Mouse (Mus musculus): Measurements from ENCODE around the gene Sowahb. TPM values are rescaled to one million over a fixed set of nuclear protein-coding genes. Genes with fewer than 3 reads are reported as not detected.
A peak's percentile ranks its signal among the peaks of the same experiment; 100 is the strongest.

The Sowahb gene
- polyA plus RNA-seq, 1 experiment = 5.3 TPM

DNA sequence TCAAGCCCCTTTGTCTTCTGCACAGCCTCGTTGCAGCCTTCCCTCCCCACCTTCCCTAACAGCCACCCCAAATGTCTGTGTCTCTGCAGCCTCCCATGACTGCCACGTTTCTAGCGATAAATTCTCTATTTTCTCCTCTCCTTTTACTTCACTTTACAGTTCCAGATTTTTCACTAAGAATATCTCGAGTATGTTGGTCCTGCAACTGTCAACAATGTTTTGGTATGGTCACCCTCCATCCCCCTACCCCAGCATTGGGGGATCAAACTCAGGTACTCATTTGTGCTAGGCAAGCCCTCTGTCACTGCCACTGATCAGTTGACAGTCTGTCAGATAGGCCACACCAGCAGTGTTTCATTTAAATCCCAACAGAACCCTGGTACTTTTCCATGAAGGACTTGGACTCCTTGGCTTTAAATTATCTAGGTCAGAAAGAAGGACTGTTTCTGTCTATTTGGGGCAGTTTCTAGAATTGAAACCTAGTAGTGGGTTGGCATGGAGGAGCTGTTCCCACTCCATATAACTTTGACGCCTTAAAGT is 1.6 kb upstream of the Sowahb start:
- H3K27me3 ChIP-seq (ENCODE audit: control insufficient read depth, insufficient read depth, low read length, poor library complexity, severe bottlenecking) = peaks cover 15% of the 10 kb centered on the region; the same call in 1 of the 2 replicates

DNA sequence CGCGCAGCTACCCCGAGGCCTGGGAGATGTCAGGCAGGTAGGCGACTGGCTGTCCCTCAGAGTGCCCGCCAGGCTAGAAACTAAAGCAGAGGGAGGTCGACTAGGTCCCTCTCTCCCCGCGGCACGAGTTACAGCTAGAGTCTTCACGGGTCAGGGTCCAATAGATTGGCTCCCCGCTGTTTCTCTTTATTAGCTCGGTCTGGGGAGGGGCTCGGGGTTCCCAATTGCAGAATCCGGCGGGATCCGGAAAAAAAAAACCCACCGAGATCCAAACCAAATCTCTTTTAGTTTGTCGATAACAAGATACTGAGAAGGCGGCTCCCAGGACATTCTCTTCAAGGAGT is 521 bp upstream of the Sowahb start:
- no peaks in the 10 kb centered on the region for H3K36me3 ChIP-seq (ENCODE audit: control insufficient read depth, insufficient read depth, low read length, poor library complexity, severe bottlenecking)
- H3K4me3 ChIP-seq (ENCODE audit: low read depth, low read length) = peak overlapping the region; percentile 64
- H3K27ac ChIP-seq (ENCODE audit: insufficient read depth, low read length) = no peak overlapping the region
- H3K27me3 ChIP-seq (ENCODE audit: control insufficient read depth, insufficient read depth, low read length, poor library complexity, severe bottlenecking) = peaks cover 15% of the 10 kb centered on the region; the same call in 1 of the 2 replicates
- peak overlapping the region; percentile 39; the same call in 1 of the 2 replicates for H3K9ac ChIP-seq (ENCODE audit: low read depth, poor library complexity, severe bottlenecking)
- no peaks in the 10 kb centered on the region for H3K4me1 ChIP-seq (ENCODE audit: control insufficient read depth, insufficient read depth, low read length)
- no peaks in the 10 kb centered on the region for H3K9me3 ChIP-seq (replicated peaks; ENCODE audit: control insufficient read depth, insufficient read depth, low read length, poor library complexity, severe bottlenecking)
- no peak for TF ChIP-seq EP300 (IDR thresholded peaks at IDR 0.05; ENCODE audit: insufficient read depth, low read depth, low read length)
- no peak for TF ChIP-seq POLR2A (IDR thresholded peaks at IDR 0.05; ENCODE audit: insufficient read depth, low read length)
- TF ChIP-seq CTCF (IDR thresholded peaks at IDR 0.05; ENCODE audit: low read depth, low read length) = no peak

More for the DNA sequence above, 1.6 kb upstream of the Sowahb start:
- no peak for TF ChIP-seq POLR2A (IDR thresholded peaks at IDR 0.05; ENCODE audit: insufficient read depth, low read length)
- TF ChIP-seq EP300 (IDR thresholded peaks at IDR 0.05; ENCODE audit: insufficient read depth, low read depth, low read length) = no peak
- TF ChIP-seq CTCF (IDR thresholded peaks at IDR 0.05; ENCODE audit: low read depth, low read length) = no peak
- Histone ChIP-seq H3K4me3 (ENCODE audit: low read depth, low read length) (no peak overlapping the region), H3K9ac (ENCODE audit: low read depth, poor library complexity, severe bottlenecking) (no peak overlapping the region), H3K4me1 (ENCODE audit: control insufficient read depth, insufficient read depth, low read length) (no peaks in the 10 kb centered on the region), H3K9me3 (replicated peaks; ENCODE audit: control insufficient read depth, insufficient read depth, low read length, poor library complexity, severe bottlenecking) (no peaks in the 10 kb centered on the region), H3K36me3 (ENCODE audit: control insufficient read depth, insufficient read depth, low read length, poor library complexity, severe bottlenecking) (no peaks in the 10 kb centered on the region), H3K27ac (ENCODE audit: insufficient read depth, low read length) (no peak overlapping the region)

DNA sequence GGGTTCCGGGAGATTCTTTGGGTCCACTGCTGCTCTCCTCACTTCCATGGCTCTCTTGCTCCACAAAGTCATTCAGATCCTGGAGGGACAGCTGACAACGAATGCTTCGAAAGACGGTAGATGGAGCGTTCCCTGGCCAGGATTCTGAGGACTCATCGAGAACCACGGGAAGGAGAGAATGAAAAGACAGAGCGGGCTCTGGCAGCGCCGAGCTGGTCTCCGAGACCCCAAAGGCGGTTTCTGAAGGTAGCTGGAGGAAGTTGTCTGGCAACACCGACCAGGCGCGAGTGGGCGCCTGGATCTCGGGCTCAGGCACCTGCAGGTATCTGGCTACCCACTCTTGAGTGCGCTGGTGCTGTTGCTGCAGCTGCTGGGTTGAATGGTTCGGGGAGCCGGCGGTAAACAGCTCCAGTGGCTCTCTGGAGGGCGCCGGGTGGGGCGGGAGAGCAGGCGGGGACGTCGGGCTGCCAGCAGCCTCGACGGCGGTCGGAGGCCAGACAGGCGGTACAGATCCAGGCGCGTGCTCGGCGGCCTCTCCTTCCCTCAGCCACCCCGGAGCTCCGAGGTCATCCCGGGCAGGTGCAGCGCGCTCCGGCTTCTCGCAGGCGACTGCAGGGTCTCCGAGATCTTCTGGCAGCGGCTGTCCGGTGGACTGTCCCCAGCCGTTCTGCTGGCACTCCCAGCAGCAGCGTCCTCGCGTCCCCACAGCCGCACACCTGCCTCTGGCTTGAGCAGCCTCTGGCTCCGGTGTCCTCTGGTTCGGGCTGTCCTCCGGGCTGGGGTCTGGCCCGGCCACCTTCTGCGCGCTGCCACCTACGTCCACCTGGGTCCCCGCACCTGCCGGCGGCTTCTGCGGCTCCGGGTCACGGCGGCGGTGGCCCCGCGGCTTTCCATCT is 886 bp downstream of the Sowahb start:
- H3K9ac ChIP-seq (ENCODE audit: low read depth, poor library complexity, severe bottlenecking) = peak overlapping the region; percentile 39

DNA sequence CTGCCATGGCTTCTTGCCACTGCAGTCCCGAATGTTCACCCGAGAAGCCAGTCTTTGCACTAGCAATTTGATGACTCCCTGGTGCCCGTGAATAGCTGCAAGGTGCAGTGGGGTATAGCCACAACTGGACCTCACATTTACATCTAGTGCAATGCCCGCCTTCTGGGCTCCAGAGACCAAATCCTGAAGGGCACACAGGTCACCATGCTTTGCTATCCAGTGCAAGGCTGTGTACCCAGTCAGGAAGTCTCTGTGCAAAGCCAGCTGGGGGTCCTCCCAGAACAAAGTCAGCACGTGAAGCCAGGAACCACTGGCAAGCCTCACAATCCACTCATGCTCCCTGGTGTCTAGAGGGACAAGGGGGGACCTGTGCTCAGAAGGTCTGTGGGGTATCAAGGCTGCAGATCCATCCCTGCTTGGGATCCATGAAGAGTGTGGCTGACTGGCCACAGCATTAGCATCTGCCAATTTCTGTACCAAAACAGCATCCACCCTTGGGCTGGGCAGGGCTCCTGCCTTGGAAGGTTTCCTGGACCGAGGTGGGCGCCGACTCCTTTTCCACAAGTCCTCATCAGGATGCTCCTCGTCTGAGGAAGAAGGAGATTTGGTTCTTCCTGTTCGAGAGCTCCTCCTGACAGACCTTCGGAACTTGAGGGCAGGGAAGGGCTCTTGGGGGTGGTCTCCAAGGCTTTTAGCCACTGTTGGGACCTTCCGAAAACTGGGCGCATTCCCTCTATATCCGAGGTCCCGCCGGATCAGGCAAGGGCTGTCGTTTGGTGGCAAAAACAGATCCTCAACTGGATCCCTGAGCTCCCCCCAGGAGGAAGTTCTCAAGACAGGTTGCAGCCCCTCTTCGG is 1.8 kb downstream of the Sowahb start:
- Histone ChIP-seq H3K4me3 (ENCODE audit: low read depth, low read length) (no peak overlapping the region), H3K9ac (ENCODE audit: low read depth, poor library complexity, severe bottlenecking) (no peak overlapping the region), H3K4me1 (ENCODE audit: control insufficient read depth, insufficient read depth, low read length) (peaks cover 3% of the 10 kb centered on the region), H3K36me3 (ENCODE audit: control insufficient read depth, insufficient read depth, low read length, poor library complexity, severe bottlenecking) (no peaks in the 10 kb centered on the region), H3K27ac (ENCODE audit: insufficient read depth, low read length) (no peak overlapping the region), H3K9me3 (replicated peaks; ENCODE audit: control insufficient read depth, insufficient read depth, low read length, poor library complexity, severe bottlenecking) (no peaks in the 10 kb centered on the region), H3K27me3 (ENCODE audit: control insufficient read depth, insufficient read depth, low read length, poor library complexity, severe bottlenecking) (peaks cover 12% of the 10 kb centered on the region; the same call in 1 of the 2 replicates)
- TF ChIP-seq POLR2A (IDR thresholded peaks at IDR 0.05; ENCODE audit: insufficient read depth, low read length) (no peak), EP300 (IDR thresholded peaks at IDR 0.05; ENCODE audit: insufficient read depth, low read depth, low read length) (no peak), CTCF (IDR thresholded peaks at IDR 0.05; ENCODE audit: low read depth, low read length) (no peak)

More for the DNA sequence above, 886 bp downstream of the Sowahb start:
- Histone ChIP-seq H3K9me3 (replicated peaks; ENCODE audit: control insufficient read depth, insufficient read depth, low read length, poor library complexity, severe bottlenecking) (no peaks in the 10 kb centered on the region), H3K27ac (ENCODE audit: insufficient read depth, low read length) (no peak overlapping the region), H3K36me3 (ENCODE audit: control insufficient read depth, insufficient read depth, low read length, poor library complexity, severe bottlenecking) (no peaks in the 10 kb centered on the region), H3K4me3 (ENCODE audit: low read depth, low read length) (peak overlapping the region; percentile 78), H3K27me3 (ENCODE audit: control insufficient read depth, insufficient read depth, low read length, poor library complexity, severe bottlenecking) (peaks cover 12% of the 10 kb centered on the region; the same call in 1 of the 2 replicates), H3K4me1 (ENCODE audit: control insufficient read depth, insufficient read depth, low read length) (peaks cover 3% of the 10 kb centered on the region)
- TF ChIP-seq EP300 (IDR thresholded peaks at IDR 0.05; ENCODE audit: insufficient read depth, low read depth, low read length) = no peak
- no peak for TF ChIP-seq POLR2A (IDR thresholded peaks at IDR 0.05; ENCODE audit: insufficient read depth, low read length)
- TF ChIP-seq CTCF (IDR thresholded peaks at IDR 0.05; ENCODE audit: low read depth, low read length) = no peak

DNA sequence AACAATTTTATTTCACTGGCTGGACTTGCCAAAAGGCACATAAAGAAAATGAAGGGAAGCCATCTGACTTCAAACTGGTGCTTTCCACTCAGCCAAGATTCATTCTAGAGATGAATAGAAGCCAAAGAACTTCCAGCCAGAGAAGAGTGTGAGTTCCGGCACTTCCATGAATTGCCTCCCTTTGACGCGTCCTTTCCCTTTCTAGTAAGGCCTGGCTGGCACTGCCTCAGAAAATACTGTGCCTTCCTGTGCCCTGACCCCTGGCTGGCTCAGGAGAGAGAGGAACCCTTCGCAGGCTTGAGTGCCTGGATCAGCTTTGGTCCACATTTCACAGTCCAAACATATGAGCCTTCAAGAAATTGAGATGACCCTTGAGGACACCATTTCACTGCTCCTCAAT is 2.8 kb downstream of the Sowahb start:
- Histone ChIP-seq H3K4me1 (ENCODE audit: control insufficient read depth, insufficient read depth, low read length) (peaks cover 3% of the 10 kb centered on the region), H3K4me3 (ENCODE audit: low read depth, low read length) (no peak overlapping the region), H3K36me3 (ENCODE audit: control insufficient read depth, insufficient read depth, low read length, poor library complexity, severe bottlenecking) (no peaks in the 10 kb centered on the region), H3K9me3 (replicated peaks; ENCODE audit: control insufficient read depth, insufficient read depth, low read length, poor library complexity, severe bottlenecking) (no peaks in the 10 kb centered on the region), H3K27ac (ENCODE audit: insufficient read depth, low read length) (no peak overlapping the region), H3K9ac (ENCODE audit: low read depth, poor library complexity, severe bottlenecking) (no peak overlapping the region), H3K27me3 (ENCODE audit: control insufficient read depth, insufficient read depth, low read length, poor library complexity, severe bottlenecking) (peaks cover 10% of the 10 kb centered on the region; the same call in 1 of the 2 replicates)
- no peak for TF ChIP-seq CTCF (IDR thresholded peaks at IDR 0.05; ENCODE audit: low read depth, low read length)
- no peak for TF ChIP-seq POLR2A (IDR thresholded peaks at IDR 0.05; ENCODE audit: insufficient read depth, low read length)
- TF ChIP-seq EP300 (IDR thresholded peaks at IDR 0.05; ENCODE audit: insufficient read depth, low read depth, low read length) = no peak
